Mouse (Mus musculus) E14TG2a.4 (cell line): ENCODE measurements around the gene Atp6v1c2.

Experiments used
- H3K27me3 ChIP-seq: 2 replicates; pipeline ENCODE4 v1.6.1; 2014; ENCODE audit warnings: low read length, control low read depth; ENCODE audit not compliant: insufficient read depth
- H3K36me3 ChIP-seq: 2 replicates; pipeline ENCODE4 v1.6.1; 2014; ENCODE audit warnings: low read length, control low read depth; ENCODE audit not compliant: insufficient read depth
- H3K4me1 ChIP-seq: replicated peaks from 2 replicates; pipeline ENCODE4 v1.6.1; 2014; ENCODE audit warnings: low read depth, low read length, control low read depth
- H3K4me3 ChIP-seq: replicated peaks from 2 replicates; pipeline ENCODE4 v1.5.1; 2014; ENCODE audit warnings: mild to moderate bottlenecking, low read length
- H3K9me3 ChIP-seq: 2 replicates; pipeline ENCODE4 v1.6.1; 2014; ENCODE audit warnings: low read length, control low read depth
- CTCF ChIP-seq: conservative IDR thresholded peaks from 2 replicates; pipeline ENCODE4 v1.5.1; 2014; ENCODE audit warnings: low read length
- NANOG ChIP-seq: IDR thresholded peaks from 2 replicates; pipeline ENCODE4 v1.6.1; 2014; ENCODE audit warnings: borderline replicate concordance, low read length, mixed read lengths
- POU5F1 ChIP-seq: IDR thresholded peaks from 2 replicates; pipeline ENCODE4 v1.6.1; 2014; ENCODE audit warnings: low read length, borderline replicate concordance

The Atp6v1c2 gene

DNA sequence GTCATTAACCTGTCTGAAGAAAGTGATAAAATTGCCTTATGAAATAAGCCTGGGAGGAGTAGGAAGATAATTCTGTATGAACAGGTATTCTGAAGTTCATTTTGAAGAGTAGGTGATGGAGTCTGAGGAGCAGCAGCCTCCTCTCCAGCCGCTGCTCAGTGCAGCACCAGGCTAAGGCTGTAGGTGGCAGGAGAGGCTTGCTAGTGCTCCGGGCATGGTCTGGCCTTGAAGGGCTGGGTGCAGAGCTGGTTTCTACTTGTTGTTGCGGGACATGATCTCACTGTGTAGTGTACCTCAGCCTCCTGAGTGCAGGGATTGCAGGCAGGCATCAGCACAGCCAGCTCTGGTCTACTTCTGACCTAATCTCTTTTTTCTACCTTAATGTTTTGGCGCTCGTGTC, 37.8 kb upstream of the Atp6v1c2 start:
- H3K27me3 ChIP-seq = no peaks in the 10 kb centered on the region
- H3K4me3 ChIP-seq = no peak overlapping the region
- H3K9me3 ChIP-seq = no peaks in the 10 kb centered on the region
- no peaks in the 10 kb centered on the region for H3K4me1 ChIP-seq
- H3K36me3 ChIP-seq = peaks cover 91% of the 10 kb centered on the region
- TF ChIP-seq NANOG (no peak), CTCF (peak; percentile 43)

DNA sequence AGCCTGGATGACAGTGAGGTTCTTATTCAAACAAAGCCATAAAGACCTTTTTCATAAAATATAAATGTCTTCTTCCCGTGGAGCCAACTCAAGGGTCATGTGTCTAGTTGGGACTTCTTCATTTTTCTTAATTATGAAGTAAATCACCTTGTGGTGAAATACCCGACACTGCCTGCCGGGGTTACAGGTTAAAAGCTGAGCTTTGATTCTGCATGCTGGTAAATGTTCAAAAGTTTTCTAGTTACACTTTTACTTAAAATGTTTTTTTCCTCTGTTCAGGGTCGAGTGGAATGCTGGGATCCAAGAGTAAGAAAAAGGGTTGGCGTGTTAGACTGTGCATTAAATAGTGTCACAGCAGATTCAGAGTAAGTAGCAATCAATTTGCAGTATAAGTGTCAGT, 33.2 kb upstream of the Atp6v1c2 start:
- no peaks in the 10 kb centered on the region for H3K27me3 ChIP-seq
- H3K4me1 ChIP-seq = no peaks in the 10 kb centered on the region
- TF ChIP-seq POU5F1 (no peak), NANOG (no peak), CTCF (no peak)
- H3K4me3 ChIP-seq = no peak overlapping the region
- peaks cover 94% of the 10 kb centered on the region for H3K36me3 ChIP-seq
- peaks cover 9% of the 10 kb centered on the region for H3K9me3 ChIP-seq

GRCm38 (mm10) chr12:17360650-17361049, 31.5 kb upstream of the Atp6v1c2 start:
- no peaks in the 10 kb centered on the region for H3K27me3 ChIP-seq
- TF ChIP-seq NANOG (no peak), CTCF (no peak), POU5F1 (no peak)
- H3K4me1 ChIP-seq = no peaks in the 10 kb centered on the region
- H3K36me3 ChIP-seq = peaks cover 98% of the 10 kb centered on the region
- H3K9me3 ChIP-seq = peaks cover 9% of the 10 kb centered on the region
- H3K4me3 ChIP-seq = no peak overlapping the region

DNA sequence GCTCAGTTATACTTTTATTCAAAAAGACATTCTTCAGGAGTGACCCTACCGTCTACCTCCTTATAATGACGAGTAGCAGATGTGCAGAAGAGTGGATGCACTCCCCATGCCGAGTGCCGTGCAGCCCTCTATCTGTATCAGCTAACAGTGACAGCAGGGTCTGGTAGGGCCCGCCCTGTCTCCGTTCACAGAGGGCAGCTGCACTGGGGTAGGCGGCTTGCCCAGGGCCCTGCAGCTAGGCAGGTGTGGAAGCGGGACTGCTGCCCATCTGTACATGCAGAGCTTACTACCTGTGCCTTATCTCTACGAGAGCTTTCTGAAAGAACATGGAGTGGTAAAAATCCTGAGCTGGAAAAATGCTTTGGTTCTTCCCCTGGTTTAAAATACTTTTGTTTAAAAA, 30.9 kb upstream of the Atp6v1c2 start:
- H3K9me3 ChIP-seq = peaks cover 9% of the 10 kb centered on the region
- H3K4me1 ChIP-seq = no peaks in the 10 kb centered on the region
- H3K27me3 ChIP-seq = no peaks in the 10 kb centered on the region
- no peak overlapping the region for H3K4me3 ChIP-seq
- TF ChIP-seq CTCF (no peak), POU5F1 (no peak), NANOG (no peak)
- H3K36me3 ChIP-seq = peaks cover 98% of the 10 kb centered on the region

- Histone ChIP-seq H3K9me3 (peaks cover 9% of the 10 kb centered on the region), H3K4me3 (no peak overlapping the region), H3K27me3 (no peaks in the 10 kb centered on the region), H3K4me1 (no peaks in the 10 kb centered on the region), H3K36me3 (peaks cover 99% of the 10 kb centered on the region)
- TF ChIP-seq POU5F1 (no peak), CTCF (no peak; the same call in 1 of the 2 replicates), NANOG (no peak)
Observed at GRCm38 (mm10) chr12:17358981-17359380, 29.8 kb upstream of the Atp6v1c2 start.

- no peaks in the 10 kb centered on the region for H3K27me3 ChIP-seq
- no peaks in the 10 kb centered on the region for H3K4me1 ChIP-seq
- H3K4me3 ChIP-seq = no peak overlapping the region
- H3K36me3 ChIP-seq = peaks cover 99% of the 10 kb centered on the region
- TF ChIP-seq POU5F1 (no peak), CTCF (no peak), NANOG (no peak)
- peaks cover 9% of the 10 kb centered on the region for H3K9me3 ChIP-seq
Observed at GRCm38 (mm10) chr12:17357795-17358194, 28.6 kb upstream of the Atp6v1c2 start.

DNA sequence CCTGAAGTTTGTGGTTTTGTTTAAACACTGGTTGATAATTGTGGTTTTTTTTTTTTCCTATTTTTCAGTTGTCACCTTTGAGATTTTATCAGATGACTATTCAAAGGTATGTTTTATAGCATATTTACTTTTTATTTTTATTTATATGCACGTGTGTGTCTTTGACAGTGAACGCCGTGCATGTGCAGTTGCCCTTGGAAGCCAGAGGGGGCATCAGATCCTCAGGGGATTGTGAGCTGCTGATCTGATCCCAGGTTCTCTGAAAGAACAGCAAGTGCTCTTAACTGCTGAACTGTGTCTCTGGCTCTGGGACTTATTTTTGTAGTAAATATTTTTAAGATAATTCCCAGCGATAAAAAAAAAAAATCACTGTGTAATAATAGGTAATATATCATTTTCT, 27.7 kb upstream of the Atp6v1c2 start:
- Histone ChIP-seq H3K36me3 (peaks cover 99% of the 10 kb centered on the region), H3K9me3 (peaks cover 9% of the 10 kb centered on the region), H3K4me3 (no peak overlapping the region), H3K4me1 (peaks cover 5% of the 10 kb centered on the region; the same call in 1 of the 2 replicates), H3K27me3 (no peaks in the 10 kb centered on the region)
- no peak for TF ChIP-seq POU5F1
- TF ChIP-seq CTCF = peak; percentile 60
- no peak for TF ChIP-seq NANOG

GRCm38 (mm10) chr12:17350106-17350505, 20.9 kb upstream of the Atp6v1c2 start:
- H3K36me3 ChIP-seq = peaks cover 54% of the 10 kb centered on the region
- no peaks in the 10 kb centered on the region for H3K9me3 ChIP-seq
- TF ChIP-seq CTCF (peak; percentile 22), POU5F1 (no peak)
- H3K4me3 ChIP-seq = no peak overlapping the region
- no peaks in the 10 kb centered on the region for H3K27me3 ChIP-seq
- H3K4me1 ChIP-seq = peaks cover 34% of the 10 kb centered on the region

DNA sequence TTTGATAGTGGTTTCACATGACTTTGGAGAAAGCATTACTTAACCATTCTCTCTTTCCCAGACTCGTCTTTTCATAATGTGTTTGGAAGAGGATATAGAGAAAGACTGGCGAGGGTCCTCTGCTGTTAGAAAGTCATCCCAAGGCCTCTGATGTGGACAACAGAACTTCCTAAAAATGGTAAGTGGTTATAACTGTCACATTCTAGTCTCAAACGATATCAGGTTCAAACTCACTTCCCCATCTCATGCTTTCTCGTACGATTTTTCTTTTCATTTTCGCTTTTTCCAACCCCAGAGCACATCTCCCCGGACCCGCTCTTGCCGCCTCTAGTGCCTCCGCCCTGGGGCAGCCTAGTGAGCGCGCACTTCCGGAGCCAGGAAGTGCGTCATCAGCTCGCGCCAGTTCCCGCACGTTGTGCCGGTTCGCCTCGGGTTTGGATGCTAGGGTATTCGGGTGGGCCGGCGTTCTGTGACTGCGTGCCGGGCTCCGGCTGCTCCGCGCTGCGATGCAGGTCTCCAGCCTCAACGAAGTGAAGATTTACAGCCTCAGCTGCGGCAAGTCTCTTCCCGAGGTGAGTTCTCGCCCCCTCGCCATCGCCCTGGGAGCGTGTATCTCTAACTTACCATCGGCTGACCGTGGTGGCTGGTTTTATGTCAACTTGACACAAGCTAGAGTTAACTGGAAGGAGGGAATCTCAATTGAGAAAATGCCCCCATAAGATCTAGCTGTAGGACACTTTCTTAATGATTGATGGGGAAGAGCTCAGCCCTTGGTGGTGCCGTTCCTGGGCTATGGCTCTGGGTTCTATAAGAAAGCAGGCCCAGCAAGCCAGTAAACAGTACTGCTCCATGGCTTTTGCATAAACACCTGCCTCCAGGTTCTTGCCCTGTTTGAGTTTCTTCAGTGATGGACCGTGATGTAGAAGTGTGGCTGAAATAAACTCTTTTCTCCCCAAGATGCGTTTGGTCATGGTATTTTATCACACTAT, 19.2 kb upstream of the Atp6v1c2 start, which contains the start of gene Nol10:
Nol10 (plus strand) TSS at position 411 of the 989 bp plus-strand sequence.
- H3K4me3 ChIP-seq = peak within 1 kb of the TSS; percentile 91
- TF ChIP-seq POU5F1 (no peak), CTCF (no peak), NANOG (no peak)

More for the DNA sequence above, 19.2 kb upstream of the Atp6v1c2 start, which contains the start of gene Nol10:
- H3K36me3 ChIP-seq = peaks cover 37% of the 10 kb centered on the region
- no peaks in the 10 kb centered on the region for H3K9me3 ChIP-seq
- H3K4me1 ChIP-seq = peaks cover 34% of the 10 kb centered on the region
- no peaks in the 10 kb centered on the region for H3K27me3 ChIP-seq
